Mouse (Mus musculus) ES-E14 (cell line): ENCODE results near the gene Lgals9. TPM values are rescaled to one million over a fixed set of nuclear protein-coding genes. Genes with fewer than 3 reads are reported as not detected.

Experiments
- DNase-seq: peaks from one replicate; pipeline ENCODE4 v3.0.0-alpha.2; 2013; ENCODE audit warnings: low read depth, low spot score
- H3K27ac ChIP-seq: 2 replicates; pipeline ENCODE4 v1.5.1; 2012; ENCODE audit warnings: low read depth, mild to moderate bottlenecking, low read length, moderate library complexity, mixed read lengths; ENCODE audit not compliant: poor library complexity, insufficient read depth, severe bottlenecking
- H3K36me3 ChIP-seq: 2 replicates; pipeline ENCODE4 v1.6.1; 2012; ENCODE audit warnings: mild to moderate bottlenecking, low read length, moderate library complexity, mixed read lengths; ENCODE audit not compliant: control insufficient read depth, poor library complexity, insufficient read depth, severe bottlenecking
- H3K4me1 ChIP-seq, 2 experiments: fragments of 150-350 bp in 1 of 2; sonication (generic) in 1 of 2; 2 replicates each; pipeline ENCODE4 v1.6.1; 2012; ENCODE audit warnings: low read length in 2 of 2, mild to moderate bottlenecking in 1 of 2, mixed read lengths in 1 of 2; ENCODE audit not compliant: control insufficient read depth in 2 of 2, insufficient read depth in 2 of 2, poor library complexity in 1 of 2
- H3K4me3 ChIP-seq, 2 experiments: fragments of 150-350 bp in 1 of 2; sonication (generic) in 1 of 2; 2 replicates each; pipeline ENCODE4 v1.5.1; 2012; ENCODE audit warnings: low read length in 2 of 2, low read depth in 1 of 2, mild to moderate bottlenecking in 1 of 2, mixed read lengths in 1 of 2; ENCODE audit not compliant: insufficient read depth in 1 of 2, poor library complexity in 1 of 2, severe bottlenecking in 1 of 2
- H3K9ac ChIP-seq: 2 replicates; pipeline ENCODE4 v1.6.1; 2012; ENCODE audit warnings: low read depth, mild to moderate bottlenecking, low read length, mixed read lengths; ENCODE audit not compliant: poor library complexity, insufficient read depth, severe bottlenecking
- H3K9me3 ChIP-seq: fragments of 150-350 bp; sonication (generic); 2 replicates; pipeline ENCODE4 v1.6.1; 2012; ENCODE audit warnings: low read depth, mild to moderate bottlenecking, low read length; ENCODE audit not compliant: control insufficient read depth, insufficient read depth
- CHD2 ChIP-seq: IDR thresholded peaks from 2 replicates; pipeline ENCODE4 v1.6.1; 2014; ENCODE audit warnings: mild to moderate bottlenecking, low read depth, low read length, inconsistent platforms
- HCFC1 ChIP-seq: IDR thresholded peaks from 2 replicates; pipeline ENCODE4 v1.6.1; 2012; ENCODE audit warnings: low read length, inconsistent platforms, borderline replicate concordance; ENCODE audit not compliant: insufficient read depth
- MAFK ChIP-seq: IDR thresholded peaks from 2 replicates; pipeline ENCODE4 v1.6.1; 2014; ENCODE audit warnings: mild to moderate bottlenecking, low read depth, low read length, inconsistent platforms; ENCODE audit not compliant: insufficient read depth
- ZC3H11A ChIP-seq: IDR thresholded peaks from 2 replicates; pipeline ENCODE4 v1.6.1; 2012; ENCODE audit warnings: low read depth, mild to moderate bottlenecking, inconsistent platforms, low read length, borderline replicate concordance
- ZNF384 ChIP-seq: IDR thresholded peaks from 2 replicates; pipeline ENCODE4 v1.6.1; 2012; ENCODE audit warnings: low read depth, low read length, inconsistent platforms
- in situ Hi-C, 2 experiments: fragments of 600-800 bp; cut with MboI; formaldehyde crosslinking; loops; one replicate each; pipeline ENCODE4 v1.15.1; 2025; ENCODE audit warnings: low sequenced_read_pairs in 2 of 2, inconsistent platforms in 1 of 2; ENCODE audit not compliant: unreplicated experiment in 2 of 2
- total RNA-seq: library from RNA; depleted of rRNA; stranded (reverse); fragments of 300-350 nt; gene quantifications from 2 replicates; pipeline ENCODE4 v1.2.3, GENCODE M21; 2012

The Lgals9 gene
- total RNA-seq, 1 experiment: 8.6 TPM

GRCm38 (mm10) chr11:78924916-78925315 lies 59.8 kb downstream of the Lgals9 start:
- peak overlapping the region; percentile 59 to 60 for H3K4me3 ChIP-seq
- in situ Hi-C loops: no loop called here
- DNase-seq: peak; percentile 7
- no peaks in the 10 kb centered on the region for H3K9me3 ChIP-seq
- TF ChIP-seq MAFK: no peak
- no peak for TF ChIP-seq ZC3H11A
- no peak for TF ChIP-seq CHD2
- no peak for TF ChIP-seq ZNF384
- TF ChIP-seq HCFC1: no peak
- peaks cover 1 to 7% of the 10 kb centered on the region in 2 experiments; a peak in 3 of 4 replicates for H3K4me1 ChIP-seq
- no peaks in the 10 kb centered on the region for H3K36me3 ChIP-seq
- no peak overlapping the region for H3K27ac ChIP-seq
- peak overlapping the region; percentile 62 for H3K9ac ChIP-seq

- Histone ChIP-seq H3K27ac (no peak overlapping the region), H3K9me3 (no peaks in the 10 kb centered on the region), H3K4me3 (no peak overlapping the region), H3K9ac (no peak overlapping the region), H3K36me3 (no peaks in the 10 kb centered on the region), H3K4me1 (peaks cover 1 to 7% of the 10 kb centered on the region in 2 experiments; a peak in 3 of 4 replicates)
- DNase-seq: peak; percentile 4
- in situ Hi-C loops: no loop called here
- TF ChIP-seq CHD2 (no peak), ZC3H11A (no peak), MAFK (no peak), HCFC1 (no peak), ZNF384 (no peak)
Measured at GRCm38 (mm10) chr11:78924111-78924510, 60.6 kb downstream of the Lgals9 start.

- H3K4me3 ChIP-seq: no peak overlapping the region
- H3K27ac ChIP-seq: no peak overlapping the region
- H3K9ac ChIP-seq: no peak overlapping the region
- TF ChIP-seq ZC3H11A: peak; percentile 43; the same call in 1 of the 2 replicates
- no peak for TF ChIP-seq HCFC1
- no peaks in the 10 kb centered on the region for H3K36me3 ChIP-seq
- H3K9me3 ChIP-seq: no peaks in the 10 kb centered on the region
- peak; percentile 33 for DNase-seq
- in situ Hi-C loops: no loop called here
- peaks cover 1 to 7% of the 10 kb centered on the region in 2 experiments; a peak in 3 of 4 replicates for H3K4me1 ChIP-seq
Measured at GRCm38 (mm10) chr11:78922678-78923407, 61.9 kb downstream of the Lgals9 start.

- Histone ChIP-seq H3K4me3 (no peak within 1 kb of the TSS), H3K27ac (no peak within 1 kb of the TSS), H3K9me3 (no peaks in the 10 kb centered on the region), H3K36me3 (no peaks in the 10 kb centered on the region), H3K4me1 (peaks cover 1 to 4% of the 10 kb centered on the region in 2 experiments; a peak in 3 of 4 replicates), H3K9ac (no peak within 1 kb of the TSS)
- in situ Hi-C loops: no loop called here
- TF ChIP-seq MAFK (no peak), ZC3H11A (no peak), HCFC1 (no peak), ZNF384 (no peak), CHD2 (no peak)
- DNase-seq: no peak
Measured at GRCm38 (mm10) chr11:78920411-78920939, 64.3 kb downstream of the Lgals9 start, which contains the start of gene Nos2. Gene Nos2, plus strand, starts transcription at chr11:78920787.

- no peak overlapping the region for H3K4me3 ChIP-seq
- peaks cover 1 to 3% of the 10 kb centered on the region in 2 experiments; a peak in 3 of 4 replicates for H3K4me1 ChIP-seq
- in situ Hi-C loops: no loop called here
- H3K9ac ChIP-seq: no peak overlapping the region
- H3K27ac ChIP-seq: no peak overlapping the region
- TF ChIP-seq CHD2 (no peak), ZNF384 (no peak), ZC3H11A (no peak), HCFC1 (no peak), MAFK (no peak)
- no peaks in the 10 kb centered on the region for H3K36me3 ChIP-seq
- no peak for DNase-seq
- H3K9me3 ChIP-seq: no peaks in the 10 kb centered on the region
Measured at GRCm38 (mm10) chr11:78919745-78920144, 65.0 kb downstream of the Lgals9 start.
